Mouse (Mus musculus): ENCODE measurements around the gene Appl2. TPM values are rescaled to one million over a fixed set of nuclear protein-coding genes. Genes with fewer than 3 reads are reported as not detected.

Appl2 gene
- polyA plus RNA-seq, 1 experiment from 2014 or later = 59.6 TPM

GRCm38 (mm10) chr10:83629190-83629781 lies 19.3 kb downstream of the Appl2 start:
- Histone ChIP-seq H3K36me3 (replicated peaks) (peaks cover 9% of the 10 kb centered on the region; the same call in 1 of the 2 replicates), H3K4me3 (no peak overlapping the region), H3K9me3 (no peaks in the 10 kb centered on the region), H3K9ac (no peak overlapping the region), H3K4me1 (peaks cover 2% of the 10 kb centered on the region; the same call in 1 of the 2 replicates), H3K4me2 (no peak overlapping the region), H3K27ac (no peak overlapping the region), H3K27me3 (replicated peaks) (no peaks in the 10 kb centered on the region)
- WGBS = 82% methylated on average over 12 of the region's 12 CpGs
- ATAC-seq (replicated peaks) = no peak

- Histone ChIP-seq H3K36me3 (replicated peaks) (peaks cover 9% of the 10 kb centered on the region; the same call in 1 of the 2 replicates), H3K27ac (no peak overlapping the region), H3K4me1 (no peaks in the 10 kb centered on the region; the same call in 1 of the 2 replicates), H3K9ac (no peak overlapping the region), H3K9me3 (no peaks in the 10 kb centered on the region), H3K4me3 (no peak overlapping the region), H3K27me3 (replicated peaks) (no peaks in the 10 kb centered on the region), H3K4me2 (no peak overlapping the region)
- WGBS = 88% methylated on average over 4 of the region's 4 CpGs
- no peak for ATAC-seq (replicated peaks)
Observed at GRCm38 (mm10) chr10:83628241-83628640, 20.3 kb downstream of the Appl2 start.

GRCm38 (mm10) chr10:83627113-83627687 lies 21.3 kb downstream of the Appl2 start:
- Histone ChIP-seq H3K9me3 (no peaks in the 10 kb centered on the region), H3K4me2 (no peak overlapping the region), H3K9ac (no peak overlapping the region), H3K36me3 (replicated peaks) (peaks cover 9% of the 10 kb centered on the region; the same call in 1 of the 2 replicates), H3K27me3 (replicated peaks) (no peaks in the 10 kb centered on the region), H3K4me1 (no peaks in the 10 kb centered on the region), H3K4me3 (no peak overlapping the region), H3K27ac (no peak overlapping the region)
- ATAC-seq (replicated peaks) = no peak
- WGBS = 96% methylated on average over 9 of the region's 9 CpGs

- no peaks in the 10 kb centered on the region for H3K27me3 ChIP-seq (replicated peaks)
- 93% methylated on average over 12 of the region's 12 CpGs for WGBS
- H3K4me1 ChIP-seq = no peaks in the 10 kb centered on the region
- no peak overlapping the region for H3K4me2 ChIP-seq
- no peak overlapping the region for H3K9ac ChIP-seq
- ATAC-seq (replicated peaks) = no peak
- H3K9me3 ChIP-seq = no peaks in the 10 kb centered on the region
- peaks cover 14% of the 10 kb centered on the region; the same call in 1 of the 2 replicates for H3K36me3 ChIP-seq (replicated peaks)
- H3K27ac ChIP-seq = no peak overlapping the region
- no peak overlapping the region for H3K4me3 ChIP-seq
Observed at GRCm38 (mm10) chr10:83624841-83625240, 23.7 kb downstream of the Appl2 start.

- H3K36me3 ChIP-seq (replicated peaks) = peaks cover 14% of the 10 kb centered on the region; the same call in 1 of the 2 replicates
- H3K27me3 ChIP-seq (replicated peaks) = no peaks in the 10 kb centered on the region
- WGBS = 80% methylated on average over 8 of the region's 8 CpGs
- no peak for ATAC-seq (replicated peaks)
- H3K9me3 ChIP-seq = no peaks in the 10 kb centered on the region
- no peak overlapping the region for H3K27ac ChIP-seq
- no peak overlapping the region for H3K9ac ChIP-seq
- no peaks in the 10 kb centered on the region for H3K4me1 ChIP-seq
- no peak overlapping the region for H3K4me2 ChIP-seq
- H3K4me3 ChIP-seq = no peak overlapping the region
Observed at GRCm38 (mm10) chr10:83624065-83624464, 24.5 kb downstream of the Appl2 start.

GRCm38 (mm10) chr10:83620350-83621055 lies 28.0 kb downstream of the Appl2 start:
- H3K36me3 ChIP-seq (replicated peaks) = 0 out of 2 replicates have a peak, but pooled peaks cover 6% of the 10 kb centered on the region
- H3K4me2 ChIP-seq = no peak overlapping the region
- H3K9ac ChIP-seq = no peak overlapping the region
- H3K9me3 ChIP-seq = no peaks in the 10 kb centered on the region
- no peaks in the 10 kb centered on the region for H3K4me1 ChIP-seq
- no peak for ATAC-seq (replicated peaks)
- H3K4me3 ChIP-seq = no peak overlapping the region
- no peaks in the 10 kb centered on the region for H3K27me3 ChIP-seq (replicated peaks)
- no peak overlapping the region for H3K27ac ChIP-seq
- 89% methylated on average over 24 of the region's 24 CpGs for WGBS

GRCm38 (mm10) chr10:83618819-83619440 lies 29.6 kb downstream of the Appl2 start:
- 87% methylated on average over 12 of the region's 12 CpGs for WGBS
- Histone ChIP-seq H3K27me3 (replicated peaks) (no peaks in the 10 kb centered on the region), H3K9ac (no peak overlapping the region), H3K4me3 (no peak overlapping the region), H3K9me3 (no peaks in the 10 kb centered on the region), H3K4me1 (no peaks in the 10 kb centered on the region), H3K27ac (no peak overlapping the region), H3K4me2 (no peak overlapping the region), H3K36me3 (replicated peaks) (0 out of 2 replicates have a peak, but pooled peaks cover 6% of the 10 kb centered on the region)
- ATAC-seq (replicated peaks) = no peak

- H3K36me3 ChIP-seq (replicated peaks) = 0 out of 2 replicates have a peak, but pooled peaks cover 6% of the 10 kb centered on the region
- no peaks in the 10 kb centered on the region for H3K9me3 ChIP-seq
- H3K27me3 ChIP-seq (replicated peaks) = no peaks in the 10 kb centered on the region
- WGBS = 59% methylated on average over 10 of the region's 10 CpGs
- ATAC-seq (replicated peaks) = no peak
- no peaks in the 10 kb centered on the region for H3K4me1 ChIP-seq
- H3K27ac ChIP-seq = no peak overlapping the region
- no peak overlapping the region for H3K4me2 ChIP-seq
- H3K4me3 ChIP-seq = no peak overlapping the region
- no peak overlapping the region for H3K9ac ChIP-seq
Observed at GRCm38 (mm10) chr10:83617366-83617765, 31.2 kb downstream of the Appl2 start.

- Histone ChIP-seq H3K9ac (no peak overlapping the region), H3K9me3 (no peaks in the 10 kb centered on the region), H3K4me3 (no peak overlapping the region), H3K27ac (no peak overlapping the region), H3K4me2 (no peak overlapping the region), H3K36me3 (replicated peaks) (peaks cover 19% of the 10 kb centered on the region; the same call in 1 of the 2 replicates), H3K4me1 (no peaks in the 10 kb centered on the region), H3K27me3 (replicated peaks) (no peaks in the 10 kb centered on the region)
- no peak for ATAC-seq (replicated peaks)
- WGBS = 94% methylated on average over 14 of the region's 14 CpGs
Observed at GRCm38 (mm10) chr10:83612648-83613215, 35.8 kb downstream of the Appl2 start.

GRCm38 (mm10) chr10:83611863-83612262 lies 36.7 kb downstream of the Appl2 start:
- Histone ChIP-seq H3K27me3 (replicated peaks) (no peaks in the 10 kb centered on the region), H3K9me3 (no peaks in the 10 kb centered on the region), H3K4me1 (no peaks in the 10 kb centered on the region), H3K36me3 (replicated peaks) (peaks cover 19% of the 10 kb centered on the region; the same call in 1 of the 2 replicates), H3K9ac (no peak overlapping the region), H3K4me2 (no peak overlapping the region), H3K4me3 (no peak overlapping the region), H3K27ac (no peak overlapping the region)
- ATAC-seq (replicated peaks) = no peak
- WGBS = 98% methylated on average over 5 of the region's 5 CpGs

- WGBS = 96% methylated on average over 7 of the region's 7 CpGs
- Histone ChIP-seq H3K36me3 (replicated peaks) (peaks cover 21% of the 10 kb centered on the region; the same call in 1 of the 2 replicates), H3K27me3 (replicated peaks) (no peaks in the 10 kb centered on the region), H3K9me3 (no peaks in the 10 kb centered on the region), H3K4me3 (no peak overlapping the region), H3K9ac (no peak overlapping the region), H3K4me2 (no peak overlapping the region), H3K27ac (no peak overlapping the region), H3K4me1 (no peaks in the 10 kb centered on the region)
- ATAC-seq (replicated peaks) = no peak
Observed at GRCm38 (mm10) chr10:83610518-83610917, 38.0 kb downstream of the Appl2 start.

- Histone ChIP-seq H3K27me3 (replicated peaks) (no peaks in the 10 kb centered on the region), H3K4me2 (no peak overlapping the region), H3K27ac (no peak overlapping the region), H3K36me3 (replicated peaks) (peaks cover 21% of the 10 kb centered on the region; the same call in 1 of the 2 replicates), H3K4me1 (no peaks in the 10 kb centered on the region), H3K9me3 (no peaks in the 10 kb centered on the region), H3K9ac (no peak overlapping the region), H3K4me3 (no peak overlapping the region)
- 93% methylated on average over 8 of the region's 8 CpGs for WGBS
- no peak for ATAC-seq (replicated peaks)
Observed at GRCm38 (mm10) chr10:83608596-83608995, 39.9 kb downstream of the Appl2 start.

All from midbrain, embryonic 15.5 days (tissue).